Mouse (Mus musculus) erythroblast, adult 5-6 weeks (primary cell): Measurements from ENCODE around the gene Adar. TPM values are rescaled to one million over a fixed set of nuclear protein-coding genes. Genes with fewer than 3 reads are reported as not detected.

Source experiments
- ATAC-seq: replicated peaks from 2 replicates; pipeline ENCODE4 v1.8.0; 2016; ENCODE audit warnings: moderate number of reproducible peaks, mild to moderate bottlenecking, moderate TSS enrichment, inconsistent platforms; ENCODE audit not compliant: poor library complexity, low FRiP score, severe bottlenecking
- total RNA-seq, 2 experiments: library from RNA; stranded (forward) in 1 of 2; stranded (reverse) in 1 of 2; fragments of 150-400 nt in 1 of 2; fragments of 200-764, 138-1000 nt in 1 of 2; gene quantifications; 2 replicates each; pipeline versions ENCODE4 v1.2.3 to v1.2.4; 2015 to 2017; ENCODE audit warnings: low replicate concordance in 2 of 2

Adar gene
- total RNA-seq, 2 experiments from 2014 or later = 32.9 to 72.0 TPM

DNA sequence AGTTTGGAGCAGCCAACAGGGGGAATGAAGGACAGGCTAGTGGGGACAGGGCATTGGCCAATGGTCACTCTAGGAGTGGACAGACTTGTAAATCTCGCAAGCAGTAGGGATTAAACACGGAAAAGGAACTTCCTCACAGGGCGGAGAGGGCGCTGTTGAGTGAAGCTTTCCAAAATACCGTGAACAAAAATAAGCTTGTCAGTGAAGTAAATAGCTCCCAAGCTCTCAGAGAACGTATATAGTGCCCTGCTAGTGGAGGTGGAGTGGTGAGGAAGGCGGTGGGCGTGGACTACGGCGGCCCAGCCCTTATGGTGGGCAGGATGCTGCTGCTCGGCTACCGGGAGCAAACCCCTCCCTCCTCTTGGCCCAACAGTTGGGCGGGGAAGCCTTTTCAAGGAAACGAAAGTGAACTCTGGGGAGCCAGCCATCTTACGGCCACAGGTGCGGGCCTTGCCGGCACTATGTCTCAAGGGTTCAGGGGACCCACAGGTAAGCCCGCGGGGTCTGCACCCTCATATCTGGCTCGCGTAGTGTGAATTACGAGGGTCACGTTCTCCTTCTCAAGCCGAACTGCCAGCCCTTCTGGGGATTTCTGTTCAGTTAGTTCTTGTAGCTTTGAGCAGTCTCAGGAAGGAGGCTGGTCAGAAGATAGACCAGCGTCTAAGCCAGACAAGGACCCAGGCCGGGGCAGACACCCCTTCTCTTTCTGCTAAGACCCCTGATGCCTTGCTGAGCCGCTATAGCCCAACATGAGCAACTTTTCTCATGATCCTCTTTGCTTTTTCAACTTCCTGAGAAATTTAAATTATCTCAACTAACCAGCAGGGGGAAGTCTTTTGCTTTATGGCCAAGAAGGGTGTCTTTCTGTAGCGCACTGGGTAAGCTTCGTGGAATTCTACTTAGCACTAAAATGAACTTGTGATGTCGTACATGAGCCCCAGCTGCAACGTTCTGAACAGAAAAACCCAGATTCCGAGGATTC, 15.8 kb downstream of the Adar start:
- peak; percentile 92 for ATAC-seq

DNA sequence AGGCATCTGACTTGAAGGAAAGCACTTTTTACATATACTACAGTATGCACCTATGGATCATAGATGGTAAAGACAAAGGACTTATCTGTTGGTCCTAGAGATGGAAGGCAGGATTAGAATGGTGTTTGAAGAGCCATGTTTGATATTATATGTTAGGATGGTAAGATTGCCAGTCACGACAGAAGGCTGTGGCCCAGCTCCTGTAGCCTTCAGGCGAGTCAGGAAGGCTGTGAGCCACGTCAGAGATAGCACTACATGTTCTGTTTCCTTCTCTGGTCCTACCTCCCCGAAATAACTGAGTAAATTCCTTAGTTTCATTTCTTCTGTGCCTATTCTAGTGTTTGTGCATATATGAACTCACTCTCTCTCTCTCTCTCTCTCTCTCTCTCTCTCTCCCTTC, 17.3 kb downstream of the Adar start:
- ATAC-seq = no peak

DNA sequence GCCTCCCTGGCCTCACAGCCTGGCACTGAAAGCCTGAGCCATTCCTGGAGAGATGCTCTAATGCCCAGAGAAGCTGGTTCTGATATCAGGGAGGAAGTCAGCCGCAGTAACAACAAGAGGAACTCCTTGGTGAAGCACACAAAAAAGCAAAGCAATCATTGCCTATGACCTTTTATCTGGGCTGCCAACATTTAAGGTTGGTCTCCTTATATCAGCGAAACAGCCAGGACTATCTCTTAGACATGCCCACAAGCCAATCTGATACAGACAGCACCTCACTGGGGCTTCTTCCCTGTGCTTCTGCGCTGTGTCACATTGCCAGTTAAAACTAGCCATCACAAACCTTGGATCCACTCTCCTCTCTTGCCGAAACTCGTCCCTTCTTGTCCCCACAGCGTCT, 23.7 kb downstream of the Adar start:
- ATAC-seq = no peak

DNA sequence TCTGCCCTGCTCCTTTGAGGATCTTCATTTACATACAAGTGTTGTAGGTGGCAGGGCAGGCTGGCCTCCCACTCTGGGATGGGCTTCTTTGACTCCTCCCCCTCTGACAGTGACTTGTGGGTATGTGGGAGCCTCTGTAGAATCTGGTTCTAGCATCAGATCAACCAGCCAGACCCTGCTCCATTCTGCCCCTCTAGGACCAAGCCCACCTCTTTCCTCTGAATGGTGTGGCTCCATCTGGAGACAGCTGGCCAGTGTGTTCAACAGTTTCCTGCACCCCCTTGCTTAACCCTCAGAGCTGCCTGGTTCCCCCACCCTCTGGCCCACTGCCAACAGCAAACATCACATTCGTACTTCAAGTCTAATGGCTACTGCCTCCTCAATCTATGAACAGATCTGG, 37.5 kb downstream of the Adar start:
- ATAC-seq = no peak; the same call in 1 of the 2 replicates

DNA sequence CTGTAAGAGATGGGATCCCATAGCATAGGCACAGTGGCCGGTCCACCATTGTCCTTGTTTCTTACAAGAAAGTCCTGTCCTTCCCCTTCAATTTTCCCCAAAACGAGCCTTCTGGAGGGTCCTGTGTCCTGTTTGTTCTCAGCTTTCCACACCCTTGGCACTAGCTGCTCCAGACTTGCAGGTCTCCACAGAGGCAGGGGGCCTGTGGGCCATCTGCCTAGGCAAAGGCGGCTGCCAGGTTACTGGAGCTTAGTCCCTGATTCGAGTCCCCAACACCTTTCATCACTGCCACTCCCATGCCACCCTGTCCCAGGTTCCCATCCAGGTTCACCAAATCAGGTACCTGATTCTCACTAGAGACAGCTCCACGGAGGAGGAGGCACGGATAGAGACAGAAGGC, 40.5 kb downstream of the Adar start:
- ATAC-seq = no peak

DNA sequence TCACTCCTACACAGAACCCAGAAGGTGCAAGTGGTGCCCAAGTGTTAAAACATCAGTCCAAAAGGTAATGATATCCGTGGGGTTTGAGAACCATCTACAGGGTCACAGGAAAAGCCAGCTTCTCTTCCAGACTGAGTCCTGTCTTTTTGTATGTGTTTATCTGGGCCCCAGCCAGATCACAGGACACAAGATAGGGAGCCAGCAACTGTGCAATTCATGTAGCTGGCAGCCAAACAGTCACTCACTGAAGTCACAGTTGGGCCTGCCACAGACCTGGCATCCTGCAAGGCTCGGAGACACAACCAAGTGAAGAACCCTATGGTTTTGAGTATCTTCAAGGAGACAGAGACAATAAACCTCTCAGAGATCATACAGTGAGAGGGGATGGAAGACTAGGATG, 43.0 kb downstream of the Adar start:
- no peak for ATAC-seq

DNA sequence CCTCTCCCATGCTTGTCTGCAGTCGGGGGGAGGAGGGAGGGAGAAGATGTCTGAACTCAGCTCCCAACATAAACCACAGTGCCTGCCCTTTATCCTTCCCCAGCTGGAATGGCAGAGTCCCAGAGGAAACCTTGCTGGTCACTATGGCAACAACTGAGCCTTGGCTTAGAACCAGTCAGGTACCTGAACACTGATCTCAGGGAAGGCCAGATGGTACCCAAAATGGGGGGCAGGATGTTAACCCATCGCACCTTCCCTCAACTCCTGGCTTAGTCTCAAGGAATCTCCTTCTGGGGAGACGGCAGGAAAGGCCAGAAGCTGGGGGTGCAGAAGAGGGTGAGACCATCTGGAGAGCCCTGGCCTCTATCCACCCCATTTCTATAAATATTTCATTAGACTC, 45.0 kb downstream of the Adar start:
- no peak for ATAC-seq

DNA sequence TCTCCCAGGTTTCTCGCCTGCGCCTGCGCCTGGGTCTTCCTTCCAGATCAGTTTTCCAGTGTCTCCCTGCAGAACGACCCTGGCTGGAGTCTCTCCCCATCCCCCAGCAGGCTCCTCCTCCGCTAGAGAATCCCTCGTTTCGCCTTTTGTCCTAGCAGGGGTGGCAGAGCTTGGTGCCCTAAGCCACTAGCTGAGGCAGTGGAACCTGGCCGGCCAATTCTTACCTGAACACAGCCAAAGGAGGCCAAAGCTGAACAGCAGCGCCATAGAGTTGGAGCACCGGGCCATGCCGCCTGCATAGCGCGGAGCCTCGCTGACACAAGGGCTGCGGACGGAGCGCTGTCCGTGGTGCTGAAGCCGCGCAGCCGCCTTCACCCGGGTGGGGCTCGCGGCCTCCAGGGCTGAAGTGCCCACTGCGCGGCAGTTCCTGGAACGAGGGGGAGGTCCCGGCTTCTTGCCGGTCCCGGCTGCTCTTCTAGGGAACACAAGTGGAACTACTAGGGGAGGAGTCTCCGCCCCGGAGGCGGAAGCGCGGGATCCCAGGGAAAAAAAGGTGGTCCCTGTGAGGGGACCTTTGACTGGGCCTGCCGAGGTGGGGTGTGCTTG, 49.4 kb downstream of the Adar start, which contains the start of gene Chrnb2:
Chrnb2 (minus strand) TSS at position 514 of the 606 bp plus-strand sequence.
- ATAC-seq = peak; percentile 56

DNA sequence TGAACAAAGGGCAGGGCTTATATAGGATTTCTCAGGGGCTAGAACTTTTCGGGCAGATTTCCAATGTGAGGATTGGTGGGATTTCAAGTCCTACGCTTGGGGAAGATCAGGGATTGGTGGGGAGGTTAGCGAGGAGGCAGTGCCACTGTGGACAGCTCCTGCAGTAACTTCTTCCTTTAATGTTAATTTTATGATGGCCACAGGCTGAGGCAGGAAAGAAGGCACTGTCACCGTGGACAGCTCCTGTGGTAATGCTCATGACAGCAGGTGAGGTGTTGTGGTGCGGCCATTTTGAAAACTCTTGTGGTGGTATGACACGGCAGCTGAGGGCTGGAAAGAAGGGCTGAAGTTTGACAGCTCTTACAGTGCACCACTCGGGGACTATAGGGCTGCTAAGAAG, 54.8 kb downstream of the Adar start:
- no peak for ATAC-seq

DNA sequence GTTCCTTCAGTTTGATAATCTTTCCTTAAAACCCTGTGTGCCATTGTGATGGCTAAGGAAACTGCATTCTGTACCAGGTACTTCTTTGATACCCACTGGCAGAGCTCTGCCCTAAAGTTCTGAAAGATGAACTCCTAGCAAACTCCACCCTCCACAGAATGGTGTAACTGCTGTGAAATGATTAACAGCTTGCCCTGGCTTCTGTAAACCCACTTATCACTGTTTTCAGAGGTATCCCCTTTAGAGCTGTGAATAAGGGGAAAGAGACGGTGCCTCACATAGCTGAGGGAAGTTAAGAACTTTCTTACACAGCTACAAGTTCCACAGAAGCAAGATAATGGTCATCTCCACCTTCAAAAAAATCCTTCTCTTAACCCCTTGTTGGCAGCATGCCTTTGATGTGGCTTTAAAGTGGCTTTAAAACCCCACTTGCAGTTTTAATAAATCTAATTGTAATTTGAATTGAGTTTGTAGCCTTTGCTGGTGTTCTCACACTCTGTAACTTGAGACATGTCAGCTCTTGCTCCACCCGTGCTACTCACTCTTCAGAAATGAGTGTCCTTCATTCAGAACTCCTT, 55.7 kb downstream of the Adar start:
- ATAC-seq = no peak

DNA sequence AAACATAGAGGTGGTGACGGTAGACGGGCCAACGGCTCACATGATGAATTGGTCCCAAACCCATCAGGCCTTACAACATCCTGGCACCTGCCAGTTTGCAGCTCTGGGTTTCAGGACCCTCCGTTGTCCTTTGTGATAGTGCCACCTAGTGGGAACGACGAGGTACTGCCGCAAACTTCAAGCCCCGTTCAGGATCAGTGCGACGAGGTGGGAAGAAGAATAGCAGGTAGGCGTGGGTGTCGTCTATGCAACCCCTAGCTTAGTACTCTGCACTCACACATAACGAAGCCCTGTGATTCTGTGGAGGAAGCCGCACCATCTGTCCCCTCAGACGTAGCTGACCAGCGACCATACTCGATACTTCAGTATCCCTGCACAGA, 57.8 kb downstream of the Adar start:
- peak; percentile 78 for ATAC-seq

DNA sequence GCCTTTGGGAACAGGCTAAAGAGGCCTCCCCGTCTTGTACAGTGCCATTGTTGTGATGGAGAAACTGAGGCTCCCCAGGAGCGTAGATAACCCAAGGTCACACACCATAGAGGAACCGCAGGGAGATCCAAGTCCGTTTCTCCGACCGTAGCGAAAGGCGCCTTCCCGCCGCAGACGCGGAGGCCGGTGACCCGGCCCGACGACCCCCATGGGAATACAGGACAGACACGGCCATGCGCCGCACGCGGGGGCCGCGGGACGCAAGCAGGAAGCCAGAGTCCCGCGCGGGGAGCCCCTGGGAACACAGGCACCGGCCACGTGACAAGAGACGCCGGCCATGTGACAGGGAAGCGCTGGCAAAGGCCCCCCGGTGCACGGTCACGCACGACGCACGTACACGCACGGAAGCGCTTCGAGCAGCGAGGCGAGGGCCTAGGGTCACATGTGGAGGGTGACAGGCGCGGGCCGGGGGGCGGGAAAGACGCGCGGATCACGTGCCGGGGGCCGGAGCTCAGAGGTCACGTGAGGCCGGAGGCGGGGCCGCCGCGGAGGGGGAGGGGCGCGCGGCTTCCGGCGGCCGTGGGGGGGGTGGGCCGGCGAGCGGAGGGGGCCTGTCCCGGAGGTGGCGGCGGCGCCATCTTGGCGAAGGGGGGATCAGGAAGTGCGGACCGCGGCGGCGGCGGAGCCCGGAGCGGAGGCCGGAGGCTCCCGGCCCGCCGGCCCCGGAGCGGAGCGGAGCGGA, 58.3 kb downstream of the Adar start, which contains the start of gene Ube2q1:
Ube2q1 (plus strand) TSS at position 649 of the 742 bp plus-strand sequence.
- ATAC-seq = peak; percentile 71

DNA sequence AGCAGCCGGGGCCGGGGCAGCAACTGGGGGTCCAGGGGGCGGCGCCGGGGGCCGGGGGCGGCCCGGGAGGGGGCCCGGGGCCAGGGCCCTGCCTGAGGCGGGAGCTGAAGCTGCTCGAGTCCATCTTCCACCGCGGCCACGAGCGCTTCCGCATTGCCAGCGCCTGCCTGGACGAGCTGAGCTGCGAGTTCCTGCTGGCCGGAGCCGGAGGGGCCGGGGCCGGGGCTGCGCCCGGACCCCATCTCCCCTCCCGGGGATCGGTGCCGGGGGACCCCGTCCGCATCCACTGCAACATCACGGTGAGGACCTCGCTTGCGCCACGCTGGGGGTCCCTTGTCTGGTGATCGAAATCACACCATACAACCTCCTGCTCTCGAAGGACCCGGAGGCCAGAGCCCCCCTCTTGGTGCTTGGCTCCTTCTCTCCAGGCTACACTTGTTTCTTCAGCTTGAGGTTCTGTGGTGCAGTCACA, 59.0 kb downstream of the Adar start:
- no peak for ATAC-seq

DNA sequence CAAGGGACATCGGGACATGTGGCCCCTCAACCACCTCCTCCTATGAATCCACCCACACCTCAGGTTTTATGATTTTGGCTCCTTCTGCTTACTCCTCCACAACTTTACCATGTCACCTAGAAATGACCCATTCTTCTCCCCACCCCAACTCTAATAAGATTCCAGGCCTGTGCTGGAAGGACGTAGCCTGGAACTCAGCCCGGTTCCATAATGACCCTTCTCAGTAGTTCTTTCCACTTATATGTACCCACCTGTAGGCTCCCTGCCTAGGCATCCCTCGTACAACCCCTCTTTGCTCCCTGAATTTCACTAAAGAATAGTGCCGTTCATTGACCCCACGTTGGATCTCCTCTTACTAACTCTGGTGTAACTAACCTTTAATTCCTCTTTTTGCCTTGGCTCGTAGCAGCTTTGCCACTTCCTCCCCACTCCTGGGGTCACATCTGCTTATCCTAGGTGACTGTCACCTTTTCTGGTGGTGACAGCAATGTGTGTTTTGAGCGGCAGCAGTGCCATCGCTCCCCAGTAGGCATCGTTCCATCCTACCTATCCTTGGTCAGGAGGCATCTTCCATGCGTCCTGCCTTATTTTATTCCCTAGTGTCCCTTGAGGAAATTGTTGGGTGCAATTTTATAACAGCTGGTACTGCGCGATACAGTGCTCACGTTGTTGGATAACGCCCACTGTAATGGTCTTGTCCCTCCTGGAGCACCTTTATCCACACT, 59.6 kb downstream of the Adar start:
- ATAC-seq = no peak

DNA sequence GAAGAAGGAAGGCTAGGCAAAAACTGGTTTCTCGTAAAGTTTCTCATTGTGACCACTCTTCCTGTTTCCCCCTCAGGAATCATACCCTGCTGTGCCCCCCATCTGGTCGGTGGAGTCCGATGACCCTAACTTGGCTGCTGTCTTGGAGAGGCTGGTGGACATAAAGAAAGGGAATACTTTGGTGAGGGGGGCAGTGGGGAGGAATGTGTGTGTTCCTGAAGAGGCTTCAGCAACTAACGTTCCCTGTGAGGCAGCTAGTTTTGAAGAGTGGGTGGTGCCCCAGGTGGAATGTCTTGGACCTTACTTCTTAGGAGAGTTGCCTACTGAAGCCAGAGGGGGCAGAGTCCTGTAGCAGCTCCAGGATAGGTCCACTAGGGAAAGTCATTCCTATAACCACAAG, 61.2 kb downstream of the Adar start:
- no peak for ATAC-seq

DNA sequence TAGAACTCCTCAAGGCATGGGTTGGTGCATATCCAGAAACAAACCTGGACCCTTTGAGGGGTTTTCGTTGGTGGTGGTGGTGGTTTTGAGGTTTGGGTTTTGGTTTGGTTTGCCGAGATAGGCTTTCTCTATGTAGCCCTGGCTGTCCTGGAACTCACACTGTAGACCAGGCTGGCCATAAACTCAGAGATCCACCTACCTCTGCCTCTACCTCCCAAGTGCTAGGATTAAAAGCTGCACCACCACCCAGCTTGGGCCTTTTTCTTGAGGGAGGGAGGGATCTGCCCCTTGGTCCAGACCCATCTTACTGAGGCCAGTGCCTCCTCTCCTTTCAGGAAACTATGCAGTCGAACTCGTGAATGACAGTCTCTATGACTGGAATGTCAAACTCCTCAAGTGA, 65.3 kb downstream of the Adar start:
- ATAC-seq = no peak

DNA sequence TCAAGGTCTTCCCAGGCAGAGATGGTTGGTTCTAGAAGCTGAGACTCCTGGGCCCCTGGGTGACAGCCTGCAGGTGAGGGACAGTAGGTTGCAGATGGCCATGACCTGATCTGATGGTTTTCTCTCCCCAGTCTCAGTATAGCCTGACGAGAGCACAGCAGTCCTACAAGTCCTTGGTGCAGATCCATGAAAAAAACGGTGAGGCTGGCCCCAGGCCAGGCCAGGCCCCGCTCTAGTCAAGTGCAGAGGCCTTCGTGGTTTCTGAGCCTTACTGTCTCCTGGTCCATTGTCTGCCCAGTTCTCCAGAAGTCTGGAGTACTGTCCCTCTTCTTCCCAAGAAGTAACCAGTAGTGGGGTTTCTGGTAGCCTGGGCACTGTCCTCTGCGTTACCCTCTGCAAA, 66.8 kb downstream of the Adar start:
- no peak for ATAC-seq

DNA sequence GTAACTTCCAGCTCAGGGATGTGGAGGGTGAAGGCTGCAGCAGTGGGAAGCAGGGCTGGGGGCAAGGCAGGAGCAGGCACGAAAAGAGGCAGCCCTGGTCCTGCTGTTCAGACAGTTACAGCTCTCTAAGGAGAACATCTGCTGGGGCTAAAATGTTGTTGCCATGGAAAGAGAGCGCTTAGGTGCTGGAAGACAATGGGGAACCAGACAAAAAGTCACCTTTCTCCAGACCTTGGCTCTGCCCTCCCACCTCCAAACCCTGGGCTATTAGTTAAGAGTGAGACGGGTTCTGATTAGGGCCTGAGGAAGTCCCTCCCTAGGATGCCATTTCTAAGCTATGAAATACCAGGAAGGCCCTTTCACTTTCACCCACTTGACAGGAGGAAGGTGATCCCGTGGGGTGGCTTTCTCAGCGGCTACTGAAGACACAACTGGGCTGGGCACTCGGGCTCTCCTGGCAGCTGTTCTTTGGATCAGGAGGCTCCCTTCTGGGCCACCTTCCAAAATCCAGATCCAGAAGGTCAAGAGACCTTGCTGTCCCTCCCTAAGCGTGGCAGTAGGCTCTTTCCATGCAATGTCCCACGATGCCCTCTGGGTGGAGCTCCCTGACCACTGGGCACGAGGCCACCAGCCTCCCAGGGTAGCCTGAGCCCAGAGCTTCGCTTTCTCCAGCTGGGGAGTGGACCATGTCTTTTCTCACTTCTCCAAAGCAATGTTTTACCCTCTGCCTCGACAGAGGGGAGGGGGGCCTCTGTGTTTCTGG, 70.3 kb downstream of the Adar start:
- peak; percentile 83 for ATAC-seq

DNA sequence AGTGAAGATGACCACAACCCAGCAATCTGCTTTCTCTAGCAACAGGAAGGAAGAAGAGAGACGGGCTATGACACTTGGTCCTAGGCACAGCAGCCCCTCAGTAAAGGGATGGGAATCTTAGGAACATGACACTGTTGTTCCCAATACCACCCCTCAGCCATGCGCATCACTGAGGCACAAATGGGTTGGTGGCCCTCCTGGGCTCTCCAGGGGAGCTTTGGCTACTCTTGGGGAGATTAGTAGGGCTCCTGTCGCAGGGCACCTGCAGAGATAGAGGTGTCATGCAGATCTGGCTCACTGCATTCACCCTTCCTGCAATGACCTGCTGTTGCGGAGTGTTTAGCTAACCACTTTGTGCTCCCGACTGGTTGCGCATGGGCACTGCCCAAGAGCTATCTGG, 71.5 kb downstream of the Adar start:
- ATAC-seq = no peak
